ENCODE assay signal across 32 mouse cellular contexts in genomic region chr8:35278946-35279345, GRCm38 (mm10).
"Had no signal": no experiment of that assay in that cellular context is flagged by ENCODE, and none has a peak within 500 bp of the region (broad histone marks: within the 10 kb centered on the region; RNA-seq: fewer than 3 reads in every experiment).

No protein-coding gene starts in this region.

- ATAC-seq: liver, embryonic 12.5 days; liver, postnatal 0 days; lung, postnatal 0 days; midbrain, embryonic 13.5 days; midbrain, embryonic 15.5 days; midbrain, embryonic 16.5 days had no signal

- H3K4me1 ChIP-seq: liver, embryonic 12.5 days; liver, embryonic 13.5 days; liver, embryonic 15.5 days; lung, embryonic 15.5 days; megakaryocyte, embryonic 14.5 days; midbrain, embryonic 10.5 days; midbrain, embryonic 13.5 days; midbrain, embryonic 15.5 days; neural tube, embryonic 12.5 days had no signal

- DNase-seq: left cerebral cortex, postnatal 4 days; liver; liver, embryonic 13.5 days; liver, postnatal 0 days; lung, adult 18-20 months; lung, adult 2 months; lung, embryonic 14.5 days; lung, postnatal 10 days; lung, postnatal 14 days; lung, postnatal 36 days; lung, postnatal 4 days; midbrain, embryonic 14.5 days had no signal

- H3K9ac ChIP-seq: limb, embryonic 12.5 days; limb, embryonic 13.5 days; limb, embryonic 15.5 days; liver, embryonic 12.5 days; liver, embryonic 13.5 days; liver, embryonic 14.5 days; liver, embryonic 15.5 days; liver, postnatal 0 days; lung, embryonic 14.5 days; lung, embryonic 15.5 days; midbrain, embryonic 12.5 days; midbrain, embryonic 13.5 days; midbrain, embryonic 15.5 days; neural tube, embryonic 12.5 days had no signal

- H3K4me3 ChIP-seq: left cerebral cortex, adult 2 months; limb, embryonic 10.5 days; limb, embryonic 12.5 days; limb, embryonic 13.5 days; limb, embryonic 15.5 days; liver, embryonic 12.5 days; liver, embryonic 13.5 days; liver, embryonic 15.5 days; lung, embryonic 15.5 days; megakaryocyte, embryonic 14.5 days; midbrain, embryonic 10.5 days; midbrain, embryonic 12.5 days; midbrain, embryonic 13.5 days; midbrain, embryonic 15.5 days; myocyte; neural tube, embryonic 12.5 days had no signal

- H3K4me2 ChIP-seq: limb, embryonic 12.5 days; limb, embryonic 13.5 days; limb, embryonic 15.5 days; liver, embryonic 12.5 days; liver, embryonic 13.5 days; liver, embryonic 15.5 days; lung, embryonic 14.5 days; lung, embryonic 15.5 days; midbrain, embryonic 11.5 days; midbrain, embryonic 12.5 days; midbrain, embryonic 13.5 days; midbrain, embryonic 15.5 days; neural tube, embryonic 12.5 days had no signal

- H3K36me3 ChIP-seq: limb, embryonic 10.5 days; limb, embryonic 12.5 days; limb, embryonic 13.5 days; limb, embryonic 15.5 days; liver, embryonic 12.5 days; liver, embryonic 13.5 days; liver, embryonic 15.5 days; lung, embryonic 15.5 days; midbrain, embryonic 10.5 days; midbrain, embryonic 12.5 days; midbrain, embryonic 13.5 days; midbrain, embryonic 15.5 days; neural tube, embryonic 12.5 days had no signal

- H3K27me3 ChIP-seq: limb, embryonic 12.5 days; limb, embryonic 13.5 days; limb, embryonic 15.5 days; liver, embryonic 12.5 days; liver, embryonic 13.5 days; liver, embryonic 15.5 days; lung, embryonic 15.5 days; megakaryocyte, embryonic 14.5 days; midbrain, embryonic 12.5 days; midbrain, embryonic 13.5 days; midbrain, embryonic 15.5 days; neural tube, embryonic 12.5 days had no signal

- H3K27ac ChIP-seq: left cerebral cortex, adult 2 months; limb, embryonic 10.5 days; limb, embryonic 12.5 days; limb, embryonic 13.5 days; limb, embryonic 15.5 days; liver, embryonic 12.5 days; liver, embryonic 13.5 days; liver, embryonic 14.5 days; liver, embryonic 15.5 days; lung, embryonic 15.5 days; macrophage; midbrain, embryonic 10.5 days; midbrain, embryonic 12.5 days; midbrain, embryonic 13.5 days; midbrain, embryonic 15.5 days; neural tube, embryonic 12.5 days had no signal

- H3K9me3 ChIP-seq: limb, embryonic 10.5 days; limb, embryonic 12.5 days; limb, embryonic 13.5 days; limb, embryonic 15.5 days; liver, embryonic 12.5 days; liver, embryonic 13.5 days; liver, embryonic 15.5 days; lung, embryonic 15.5 days; megakaryocyte, embryonic 14.5 days; midbrain, embryonic 10.5 days; midbrain, embryonic 12.5 days; midbrain, embryonic 13.5 days; midbrain, embryonic 15.5 days; neural tube, embryonic 12.5 days had no signal
